Mouse (Mus musculus) bone marrow macrophage, adult 2 months (primary cell): ENCODE results near the gene Sorcs3.

ENCODE experiments used
- CTCF ChIP-seq: IDR thresholded peaks from 2 replicates; pipeline ENCODE4 v1.5.1; 2012; ENCODE audit warnings: low read depth, mild to moderate bottlenecking, low read length, moderate library complexity
- POLR2A ChIP-seq: IDR thresholded peaks from 2 replicates; pipeline ENCODE4 v1.6.1; 2012; ENCODE audit warnings: mild to moderate bottlenecking, low read depth, low read length, borderline replicate concordance

DNA sequence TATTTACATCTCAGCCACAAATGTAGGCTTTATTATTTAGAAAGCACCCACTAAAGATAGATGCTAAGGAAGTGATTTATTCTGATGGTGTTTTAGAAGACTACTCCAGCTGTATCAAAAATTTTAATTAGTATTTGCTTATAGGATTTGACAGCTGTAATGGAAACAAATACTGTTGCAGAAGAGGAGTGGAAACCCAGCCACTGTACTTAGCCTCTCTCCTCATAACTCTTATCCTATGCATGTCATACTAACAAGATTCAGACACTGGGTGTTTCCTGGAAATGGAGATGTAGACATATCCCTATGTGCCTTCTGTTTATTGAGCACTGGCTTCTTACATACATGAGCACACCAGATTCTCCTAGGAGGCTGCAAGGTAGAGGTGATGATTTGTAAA lies 338.5 kb downstream of the Sorcs3 start:
- TF ChIP-seq CTCF (no peak), POLR2A (no peak)
